Mouse (Mus musculus) liver, adult 2 months (tissue): Measurements from ENCODE around the gene Traf3ip1.

Experiments used
- CTCF ChIP-seq: fragments of 200-500 bp; IDR thresholded peaks from 2 replicates; pipeline ENCODE4 v1.5.1; 2011; ENCODE audit warnings: low read depth, low read length, control low read depth
- POLR2A ChIP-seq: fragments of 200-500 bp; IDR thresholded peaks from 2 replicates; pipeline ENCODE4 v1.6.1; 2011; ENCODE audit warnings: low read length, control low read depth; ENCODE audit not compliant: insufficient read depth; ENCODE audit errors: extremely low read depth

DNA sequence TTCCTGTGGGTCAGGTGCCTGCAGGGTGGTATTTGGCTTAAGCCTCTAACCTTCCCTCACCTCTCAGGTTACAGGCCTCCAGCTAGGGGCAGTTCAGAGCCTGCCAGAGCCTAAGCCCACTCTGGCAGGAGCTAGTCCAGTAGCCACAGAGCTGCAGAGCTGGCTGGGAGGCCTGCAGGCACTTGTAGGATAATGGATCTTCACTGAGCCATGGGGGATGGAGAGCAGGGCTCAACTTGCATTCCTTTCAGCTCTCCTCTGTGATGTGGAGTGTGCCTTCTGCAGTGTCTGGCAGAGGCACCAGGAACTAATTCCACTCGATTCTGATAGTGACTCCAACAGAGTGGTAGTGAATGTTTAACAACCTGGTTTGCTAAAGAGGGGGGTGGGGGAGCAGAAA is 29.2 kb upstream of the Traf3ip1 start:
- no peak for TF ChIP-seq CTCF
- TF ChIP-seq POLR2A: no peak
